Mouse (Mus musculus) B cell, adult 2 months (primary cell): ENCODE measurements around the gene Ncapg.
A peak's percentile ranks its signal among the peaks of the same experiment; 100 is the strongest.
"Not testable (repeated sequence)": the region's sequence is repeated elsewhere in the genome, so short reads cannot be mapped to it uniquely, and the experiment has no call there.

ENCODE experiments used
- DNase-seq, 2 experiments: peaks; one replicate each; pipeline ENCODE4 v3.0.0; 2022

Gene Ncapg

GRCm38 (mm10) chr5:45669598-45670279, at the start of gene Ncapg:
Gene Ncapg (plus strand): TSS chr5:45669919.
- DNase-seq, result peak; percentile 98

GRCm38 (mm10) chr5:45621511-45621910, 48.2 kb upstream of the Ncapg start:
- no peak for DNase-seq

DNA sequence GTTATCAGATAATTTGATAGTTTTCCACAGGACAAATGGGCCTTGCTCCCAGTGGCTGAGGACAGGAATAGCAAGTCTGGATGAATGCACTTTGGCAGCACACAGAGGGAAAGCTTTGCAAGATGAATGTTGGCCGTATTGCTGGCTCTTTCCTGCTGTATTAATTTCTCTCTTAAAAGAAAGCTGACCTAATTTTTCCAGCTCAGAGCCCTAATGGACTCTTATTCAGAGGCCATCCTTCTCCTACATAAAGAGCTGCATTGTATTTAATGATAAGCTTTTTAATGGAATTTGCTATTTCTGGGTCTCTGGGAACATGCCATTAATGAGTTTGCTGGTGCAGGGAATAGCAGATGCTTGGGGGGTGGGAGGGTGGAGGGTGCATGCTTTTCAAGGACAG, 41.9 kb upstream of the Ncapg start:
- no peak for DNase-seq

DNA sequence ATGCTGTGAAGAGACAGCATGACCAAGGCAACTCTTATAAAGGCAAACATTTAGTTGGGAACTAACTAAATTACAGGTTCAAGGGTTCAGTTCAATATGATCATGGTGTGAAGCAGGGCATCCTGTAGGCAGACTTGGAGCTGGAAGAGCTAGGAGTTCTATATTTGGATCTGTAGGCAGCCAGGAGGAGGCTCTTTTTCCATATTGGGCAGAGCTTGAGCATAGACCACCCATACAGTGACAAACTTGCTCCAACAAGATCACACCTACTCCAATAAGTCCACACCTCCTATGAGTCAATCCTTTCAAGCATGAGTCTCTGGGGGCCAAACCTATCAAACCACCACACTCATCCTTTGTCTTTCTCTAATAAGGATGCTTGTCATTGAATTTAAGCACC, 40.2 kb upstream of the Ncapg start:
- no peak for DNase-seq

DNA sequence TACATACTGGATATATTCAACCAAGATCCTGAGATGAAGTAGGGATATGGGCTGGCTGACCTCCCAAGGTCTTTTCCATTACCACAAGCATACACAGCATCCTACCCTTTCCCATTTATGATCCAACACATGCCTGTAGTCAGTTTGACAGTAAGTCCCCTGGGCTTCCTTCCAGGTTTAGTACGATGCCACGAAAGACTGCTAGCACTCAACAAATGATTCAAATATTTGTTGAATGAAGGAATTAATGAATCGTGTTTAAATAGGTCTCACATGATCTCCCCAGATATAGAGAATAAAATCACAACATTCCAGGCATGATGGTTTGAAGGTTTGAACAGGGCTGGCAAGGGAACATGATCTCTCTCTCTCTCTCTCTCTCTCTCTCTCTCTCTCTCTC, 31.3 kb upstream of the Ncapg start:
- no peak for DNase-seq

GRCm38 (mm10) chr5:45638806-45639714, 30.7 kb upstream of the Ncapg start, which contains the start of gene Fam184b:
Gene Fam184b (minus strand): TSS chr5:45639614.
- peak; percentile 13 to 15 for DNase-seq

DNA sequence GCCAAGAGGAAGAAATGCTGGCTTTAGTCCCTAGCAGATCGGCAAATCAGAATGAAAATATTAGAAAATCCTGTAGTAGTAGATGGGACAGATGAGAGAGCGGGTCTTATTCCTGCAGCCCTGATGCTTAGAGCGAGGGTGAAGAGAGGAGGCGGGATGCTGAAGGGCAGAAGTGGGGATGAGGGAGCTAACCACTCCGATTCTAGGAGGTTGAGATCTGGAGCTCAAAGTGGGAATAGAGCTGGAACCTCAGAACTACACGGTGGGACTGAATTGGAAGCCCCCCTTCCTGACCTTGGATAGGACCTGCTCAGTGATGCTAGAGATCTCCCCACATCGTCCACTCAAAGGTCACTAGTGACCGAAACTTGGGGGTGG, 30.0 kb upstream of the Ncapg start:
- no peak for DNase-seq

- no peak for DNase-seq
Observed at GRCm38 (mm10) chr5:45651026-45651703, 18.6 kb upstream of the Ncapg start.

- not testable (repeated sequence) for DNase-seq
Observed at GRCm38 (mm10) chr5:45658406-45658805, 11.3 kb upstream of the Ncapg start.

DNA sequence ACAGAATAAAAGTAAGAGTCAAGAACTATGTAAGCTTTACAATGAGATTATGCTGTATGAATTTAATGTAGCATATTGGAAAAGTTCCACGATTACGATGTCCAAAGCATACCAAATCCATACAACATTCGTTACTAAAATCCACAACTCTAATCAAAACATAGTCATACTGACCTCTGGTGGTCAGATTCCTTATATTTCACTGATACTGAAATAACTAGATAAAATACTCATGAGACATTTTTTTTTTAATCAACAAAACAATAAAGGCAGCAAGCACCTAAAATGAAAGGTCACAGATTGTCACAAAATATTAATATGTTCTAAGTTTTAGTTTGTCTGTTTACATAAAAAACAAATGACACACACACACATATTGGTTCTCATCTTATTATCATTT, 1.4 kb upstream of the Ncapg start:
- DNase-seq, result no peak

GRCm38 (mm10) chr5:45668831-45669230, 888 bp upstream of the Ncapg start:
- peak in 1 of 2 experiments; percentile 24 for DNase-seq

DNA sequence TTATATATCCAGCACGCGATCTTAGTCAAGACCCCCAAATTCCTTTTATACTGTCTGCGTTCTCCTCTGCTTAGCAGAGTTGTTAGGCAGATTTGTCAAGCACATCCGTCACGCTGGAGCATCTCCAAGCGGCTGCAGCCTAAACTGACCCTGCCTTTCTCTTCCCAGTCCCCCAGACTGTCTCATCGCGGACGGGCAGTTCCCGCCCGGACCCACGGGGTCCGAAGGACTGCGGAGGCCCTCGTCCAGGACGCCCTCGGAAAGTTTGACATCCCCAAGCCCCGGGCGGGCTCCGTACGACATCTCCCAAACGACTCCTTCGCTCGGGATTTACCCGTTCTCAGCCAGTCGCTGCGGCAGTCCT, 503 bp upstream of the Ncapg start:
- DNase-seq, result no peak

DNA sequence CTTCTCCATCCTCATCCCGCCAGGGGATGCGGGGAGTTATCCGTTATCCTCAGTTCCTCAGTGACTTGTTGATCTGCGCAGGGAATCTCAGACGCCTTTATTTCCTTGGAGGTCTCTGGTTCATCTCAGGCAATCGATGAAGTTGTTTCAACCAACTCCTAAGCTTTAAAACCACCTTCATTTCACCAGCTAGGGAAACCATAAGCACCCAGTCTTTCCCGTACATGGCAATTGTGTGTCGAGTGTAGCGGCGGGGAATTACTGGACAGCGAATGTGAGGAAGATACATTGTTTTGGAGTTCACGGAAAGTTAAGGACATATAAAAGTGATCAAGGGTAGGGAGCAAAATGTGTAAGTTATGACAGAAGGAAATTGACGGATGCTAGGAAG, 556 bp downstream of the Ncapg start:
- DNase-seq, result no peak

GRCm38 (mm10) chr5:45670894-45671494, 1.3 kb downstream of the Ncapg start:
- no peak for DNase-seq

- peak in 1 of 2 experiments; percentile 5 for DNase-seq
Observed at GRCm38 (mm10) chr5:45675032-45675431, 5.3 kb downstream of the Ncapg start.

GRCm38 (mm10) chr5:45677639-45678038, 7.9 kb downstream of the Ncapg start:
- DNase-seq, result no peak

- DNase-seq, result no peak
Observed at GRCm38 (mm10) chr5:45679955-45680354, 10.2 kb downstream of the Ncapg start.

DNA sequence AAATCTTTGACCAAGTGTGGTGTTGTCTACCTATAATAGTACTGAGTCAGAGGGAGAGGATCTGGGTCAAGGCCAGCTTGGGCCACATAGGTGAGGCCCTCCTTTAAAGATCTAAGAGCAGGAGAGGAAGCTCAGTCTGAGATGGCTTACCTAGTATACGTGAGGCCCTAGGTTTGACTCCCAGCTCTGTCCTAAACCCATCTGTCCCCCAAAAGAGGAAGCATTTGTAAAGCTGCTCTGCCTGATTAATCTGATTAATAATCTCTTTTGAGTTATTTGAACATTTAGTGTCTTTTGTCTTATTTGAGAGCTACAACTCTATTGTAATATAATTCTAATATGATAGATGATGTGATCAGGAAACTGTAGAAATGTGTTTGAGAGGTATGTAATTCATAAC, 13.7 kb downstream of the Ncapg start:
- DNase-seq, result no peak

- DNase-seq, result no peak
Observed at GRCm38 (mm10) chr5:45685243-45685642, 15.5 kb downstream of the Ncapg start.

- DNase-seq, result no peak
Observed at GRCm38 (mm10) chr5:45686223-45686622, 16.5 kb downstream of the Ncapg start.

DNA sequence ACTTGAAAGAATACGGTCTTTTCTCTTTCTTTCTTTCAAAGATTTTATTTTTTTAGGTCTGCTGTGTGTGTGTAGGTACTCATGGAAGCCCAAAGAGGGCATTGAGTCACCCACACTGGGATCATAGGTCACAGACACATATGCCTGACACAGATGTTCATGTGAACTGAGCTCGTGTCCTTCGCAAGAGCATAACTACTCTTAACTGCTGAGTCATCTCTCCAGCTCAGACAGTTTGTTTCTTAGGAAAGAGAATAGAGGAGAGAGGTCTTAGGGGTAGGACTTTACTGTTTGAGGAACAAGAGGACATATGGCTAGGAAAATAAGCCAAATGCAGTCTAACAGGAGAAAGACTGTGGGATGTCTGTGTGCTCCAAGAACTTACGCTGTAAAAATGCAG, 19.4 kb downstream of the Ncapg start:
- DNase-seq, result no peak

GRCm38 (mm10) chr5:45690802-45691201, 21.1 kb downstream of the Ncapg start:
- no peak for DNase-seq

DNA sequence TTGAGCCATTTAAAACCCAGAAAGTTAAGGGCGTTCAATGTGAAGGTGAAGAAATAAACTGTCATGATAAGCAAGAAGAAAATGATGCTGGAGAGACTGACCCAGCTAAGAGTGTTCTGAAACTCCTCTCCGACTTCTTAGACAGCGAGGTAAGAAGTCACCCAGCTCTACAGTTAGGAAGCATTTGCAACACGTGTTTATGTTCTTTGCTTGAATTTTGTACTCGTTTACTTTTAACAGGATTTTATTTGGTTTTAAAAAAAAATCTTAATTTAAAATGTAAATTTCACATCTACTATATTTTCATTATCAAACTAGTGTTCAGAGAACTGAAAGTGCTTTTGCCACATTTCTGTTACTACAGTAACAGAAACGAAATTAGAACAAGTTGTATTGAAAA, 22.0 kb downstream of the Ncapg start:
- no peak for DNase-seq
